Mouse (Mus musculus) C2C12 (cell line): Measurements from ENCODE around the gene Igsf6. TPM values are rescaled to one million over a fixed set of nuclear protein-coding genes. Genes with fewer than 3 reads are reported as not detected.

Experiments
- H3K27me3 ChIP-seq: one replicate; pipeline ENCODE4 v1.6.1; 2011; ENCODE audit not compliant: control insufficient read depth, insufficient read depth, insufficient read length
- H3K36me3 ChIP-seq: one replicate; pipeline ENCODE4 v1.6.1; 2011; ENCODE audit not compliant: control insufficient read depth, insufficient read depth
- H3K4me3 ChIP-seq: one replicate; pipeline ENCODE4 v1.5.1; 2011; ENCODE audit warnings: mild to moderate bottlenecking, control low read depth; ENCODE audit not compliant: poor library complexity, insufficient read depth, severe bottlenecking
- H3K79me2 ChIP-seq: one replicate; pipeline ENCODE4 v1.6.1; 2011; ENCODE audit not compliant: control insufficient read depth, insufficient read depth
- H3K79me3 ChIP-seq: one replicate; pipeline ENCODE4 v1.6.1; 2011; ENCODE audit warnings: low read depth, control low read depth
- H3ac ChIP-seq: one replicate; pipeline ENCODE3; 2011; ENCODE audit warnings: low read depth; ENCODE audit not compliant: control insufficient read depth, insufficient read length
- CEBPB ChIP-seq: IDR thresholded peaks from one replicate; pipeline ENCODE4 v1.6.1; 2011; ENCODE audit warnings: low read depth, mild to moderate bottlenecking, control low read depth, moderate library complexity
- CTCF ChIP-seq: IDR thresholded peaks from one replicate; pipeline ENCODE4 v1.5.1; 2011; ENCODE audit not compliant: control insufficient read depth, insufficient read depth, insufficient read length
- FOSL1 ChIP-seq: IDR thresholded peaks from one replicate; pipeline ENCODE4 v1.8.0; 2011; ENCODE audit warnings: mild to moderate bottlenecking, low read length; ENCODE audit not compliant: poor library complexity, insufficient read depth, severe bottlenecking
- MAX ChIP-seq: IDR thresholded peaks from one replicate; pipeline ENCODE4 v1.6.1; 2011; ENCODE audit warnings: mild to moderate bottlenecking, control low read depth
- MYOD1 ChIP-seq: IDR thresholded peaks from one replicate; pipeline ENCODE4 v1.6.1; 2011; ENCODE audit warnings: low read depth; ENCODE audit not compliant: control insufficient read depth, insufficient read length
- MYOG ChIP-seq: IDR thresholded peaks from one replicate; pipeline ENCODE4 v1.6.1; 2011; ENCODE audit not compliant: control insufficient read depth, insufficient read length; ENCODE audit errors: extremely low read depth
- USF1 ChIP-seq: IDR thresholded peaks from one replicate; pipeline ENCODE4 v1.6.1; 2011; ENCODE audit warnings: low read depth, mild to moderate bottlenecking, control low read depth, moderate library complexity
- polyA plus RNA-seq: library from polyadenylated mRNA; unstranded; fragments of >200 nt; fragmentation: generic; extraction: Trizol; gene quantifications from one replicate; pipeline ENCODE4 v1.2.1, GENCODE M21; 2012; ENCODE audit warnings: missing spikeins

Gene Igsf6
- polyA plus RNA-seq, 1 experiment: 0.04 TPM

- H3K4me3 ChIP-seq: no peak overlapping the region
- no peaks in the 10 kb centered on the region for H3K79me2 ChIP-seq
- no peak for TF ChIP-seq CEBPB
- TF ChIP-seq MYOD1: no peak
- no peak for TF ChIP-seq MYOG
- TF ChIP-seq FOSL1: no peak
- TF ChIP-seq CTCF: no peak
- TF ChIP-seq USF1: no peak
- TF ChIP-seq MAX: no peak
- H3ac ChIP-seq: no peak overlapping the region
- H3K79me3 ChIP-seq: no peaks in the 10 kb centered on the region
- H3K36me3 ChIP-seq: no peaks in the 10 kb centered on the region
- H3K27me3 ChIP-seq: no peaks in the 10 kb centered on the region
Observed at GRCm38 (mm10) chr7:121082949-121083513, 8.7 kb upstream of the Igsf6 start.

GRCm38 (mm10) chr7:121081816-121082215 lies 7.4 kb upstream of the Igsf6 start:
- H3K79me3 ChIP-seq: no peaks in the 10 kb centered on the region
- TF ChIP-seq CTCF: no peak
- no peak for TF ChIP-seq FOSL1
- no peak for TF ChIP-seq MAX
- TF ChIP-seq USF1: no peak
- no peak for TF ChIP-seq MYOD1
- TF ChIP-seq CEBPB: no peak
- TF ChIP-seq MYOG: no peak
- no peaks in the 10 kb centered on the region for H3K36me3 ChIP-seq
- H3ac ChIP-seq: no peak overlapping the region
- H3K79me2 ChIP-seq: no peaks in the 10 kb centered on the region
- no peaks in the 10 kb centered on the region for H3K27me3 ChIP-seq
- no peak overlapping the region for H3K4me3 ChIP-seq

- no peak for TF ChIP-seq MYOD1
- TF ChIP-seq FOSL1: no peak
- TF ChIP-seq CEBPB: no peak
- TF ChIP-seq MYOG: no peak
- no peak for TF ChIP-seq CTCF
- TF ChIP-seq MAX: no peak
- no peak for TF ChIP-seq USF1
- no peaks in the 10 kb centered on the region for H3K79me3 ChIP-seq
- no peaks in the 10 kb centered on the region for H3K36me3 ChIP-seq
- H3K79me2 ChIP-seq: no peaks in the 10 kb centered on the region
- no peaks in the 10 kb centered on the region for H3K27me3 ChIP-seq
- H3K4me3 ChIP-seq: no peak within 1 kb of the TSS
- H3ac ChIP-seq: no peak within 1 kb of the TSS
Observed at GRCm38 (mm10) chr7:121081350-121081749, 7.0 kb upstream of the Igsf6 start, which contains the start of gene Otoa. Otoa (plus strand) TSS chr7:121081650.

GRCm38 (mm10) chr7:121077829-121078228 lies 3.5 kb upstream of the Igsf6 start:
- Histone ChIP-seq H3K36me3 (no peaks in the 10 kb centered on the region), H3ac (no peak overlapping the region), H3K4me3 (no peak overlapping the region), H3K79me2 (no peaks in the 10 kb centered on the region), H3K27me3 (no peaks in the 10 kb centered on the region), H3K79me3 (no peaks in the 10 kb centered on the region)
- TF ChIP-seq FOSL1 (no peak), MAX (no peak), USF1 (no peak), MYOD1 (no peak), MYOG (no peak)

- no peaks in the 10 kb centered on the region for H3K36me3 ChIP-seq
Observed at GRCm38 (mm10) chr7:121077311-121077710, 2.9 kb upstream of the Igsf6 start.

GRCm38 (mm10) chr7:121075416-121075815 lies 1.0 kb upstream of the Igsf6 start:
- Histone ChIP-seq H3K36me3 (no peaks in the 10 kb centered on the region), H3K4me3 (no peak overlapping the region)
- no peak for TF ChIP-seq MYOG
- TF ChIP-seq FOSL1: no peak

More at GRCm38 (mm10) chr7:121077311-121077710, 2.9 kb upstream of the Igsf6 start:
- Histone ChIP-seq H3ac (no peak overlapping the region), H3K27me3 (no peaks in the 10 kb centered on the region), H3K79me2 (no peaks in the 10 kb centered on the region), H3K79me3 (no peaks in the 10 kb centered on the region), H3K4me3 (no peak overlapping the region)
- no peak for TF ChIP-seq FOSL1
- TF ChIP-seq MAX: no peak
- TF ChIP-seq MYOG: no peak

More at GRCm38 (mm10) chr7:121075416-121075815, 1.0 kb upstream of the Igsf6 start:
- no peaks in the 10 kb centered on the region for H3K27me3 ChIP-seq
- H3K79me3 ChIP-seq: no peaks in the 10 kb centered on the region
- no peak overlapping the region for H3ac ChIP-seq
- H3K79me2 ChIP-seq: no peaks in the 10 kb centered on the region
